Mouse (Mus musculus) C2C12 (cell line): Measurements from ENCODE around the gene Polk. TPM values are rescaled to one million over a fixed set of nuclear protein-coding genes. Genes with fewer than 3 reads are reported as not detected.

ENCODE experiments used
- H3K27me3 ChIP-seq: one replicate; pipeline ENCODE4 v1.6.1; 2011; ENCODE audit not compliant: control insufficient read depth, insufficient read depth, insufficient read length
- H3K36me3 ChIP-seq: one replicate; pipeline ENCODE4 v1.6.1; 2011; ENCODE audit not compliant: control insufficient read depth, insufficient read depth
- H3K4me3 ChIP-seq: one replicate; pipeline ENCODE4 v1.5.1; 2011; ENCODE audit warnings: mild to moderate bottlenecking, control low read depth; ENCODE audit not compliant: poor library complexity, insufficient read depth, severe bottlenecking
- H3K79me2 ChIP-seq: one replicate; pipeline ENCODE4 v1.6.1; 2011; ENCODE audit not compliant: control insufficient read depth, insufficient read depth
- H3K79me3 ChIP-seq: one replicate; pipeline ENCODE4 v1.6.1; 2011; ENCODE audit warnings: low read depth, control low read depth
- H3ac ChIP-seq: one replicate; pipeline ENCODE3; 2011; ENCODE audit warnings: low read depth; ENCODE audit not compliant: control insufficient read depth, insufficient read length
- CEBPB ChIP-seq: IDR thresholded peaks from one replicate; pipeline ENCODE4 v1.6.1; 2011; ENCODE audit warnings: low read depth, mild to moderate bottlenecking, control low read depth, moderate library complexity
- CTCF ChIP-seq: IDR thresholded peaks from one replicate; pipeline ENCODE4 v1.5.1; 2011; ENCODE audit not compliant: control insufficient read depth, insufficient read depth, insufficient read length
- FOSL1 ChIP-seq: IDR thresholded peaks from one replicate; pipeline ENCODE4 v1.8.0; 2011; ENCODE audit warnings: mild to moderate bottlenecking, low read length; ENCODE audit not compliant: poor library complexity, insufficient read depth, severe bottlenecking
- MAX ChIP-seq: IDR thresholded peaks from one replicate; pipeline ENCODE4 v1.6.1; 2011; ENCODE audit warnings: mild to moderate bottlenecking, control low read depth
- MYOD1 ChIP-seq: IDR thresholded peaks from one replicate; pipeline ENCODE4 v1.6.1; 2011; ENCODE audit warnings: low read depth; ENCODE audit not compliant: control insufficient read depth, insufficient read length
- MYOG ChIP-seq: IDR thresholded peaks from one replicate; pipeline ENCODE4 v1.6.1; 2011; ENCODE audit not compliant: control insufficient read depth, insufficient read length; ENCODE audit errors: extremely low read depth
- USF1 ChIP-seq: IDR thresholded peaks from one replicate; pipeline ENCODE4 v1.6.1; 2011; ENCODE audit warnings: low read depth, mild to moderate bottlenecking, control low read depth, moderate library complexity
- polyA plus RNA-seq: library from polyadenylated mRNA; unstranded; fragments of >200 nt; fragmentation: generic; extraction: Trizol; gene quantifications from one replicate; pipeline ENCODE4 v1.2.1, GENCODE M21; 2012; ENCODE audit warnings: missing spikeins

Polk gene
- polyA plus RNA-seq, 1 experiment, result 3.5 TPM

- TF ChIP-seq FOSL1 (no peak), MAX (no peak), CTCF (no peak), USF1 (no peak), CEBPB (no peak), MYOD1 (no peak), MYOG (no peak)
- no peak overlapping the region for H3ac ChIP-seq
- H3K79me2 ChIP-seq, result peaks cover 88% of the 10 kb centered on the region
- H3K27me3 ChIP-seq, result no peaks in the 10 kb centered on the region
- H3K4me3 ChIP-seq, result no peak overlapping the region
- peaks cover 65% of the 10 kb centered on the region for H3K79me3 ChIP-seq
- H3K36me3 ChIP-seq, result peaks cover 4% of the 10 kb centered on the region
These were observed 4.9 kb upstream of the Polk start for GRCm38 (mm10) chr13:96547250-96547649.

- Histone ChIP-seq H3K79me2 (peaks cover 100% of the 10 kb centered on the region), H3K27me3 (no peaks in the 10 kb centered on the region), H3ac (no peak overlapping the region), H3K4me3 (peak overlapping the region; percentile 76), H3K36me3 (peaks cover 4% of the 10 kb centered on the region), H3K79me3 (peaks cover 79% of the 10 kb centered on the region)
- TF ChIP-seq FOSL1 (no peak), MYOG (no peak), MYOD1 (no peak), CEBPB (no peak), MAX (no peak)
These were observed 2.1 kb upstream of the Polk start for GRCm38 (mm10) chr13:96544506-96544905.

- Histone ChIP-seq H3K4me3 (peak overlapping the region; percentile 76), H3K36me3 (peaks cover 4% of the 10 kb centered on the region), H3K79me3 (peaks cover 83% of the 10 kb centered on the region), H3ac (peak overlapping the region; percentile 85), H3K79me2 (peaks cover 100% of the 10 kb centered on the region), H3K27me3 (no peaks in the 10 kb centered on the region)
- no peak for TF ChIP-seq MYOG
- no peak for TF ChIP-seq CTCF
- TF ChIP-seq CEBPB, result no peak
- TF ChIP-seq FOSL1, result no peak
- TF ChIP-seq USF1, result no peak
- no peak for TF ChIP-seq MYOD1
- no peak for TF ChIP-seq MAX
These were observed 817 bp upstream of the Polk start for GRCm38 (mm10) chr13:96542901-96543891.

- TF ChIP-seq USF1, result peak; percentile 47
- TF ChIP-seq CEBPB, result no peak
- peaks cover 100% of the 10 kb centered on the region for H3K79me2 ChIP-seq
- H3K27me3 ChIP-seq, result no peaks in the 10 kb centered on the region
- peaks cover 82% of the 10 kb centered on the region for H3K79me3 ChIP-seq
- H3K4me3 ChIP-seq, result peak overlapping the region; percentile 76
- H3ac ChIP-seq, result no peak overlapping the region
- H3K36me3 ChIP-seq, result peaks cover 4% of the 10 kb centered on the region
These were observed 998 bp downstream of the Polk start for GRCm38 (mm10) chr13:96541381-96541780.

GRCm38 (mm10) chr13:96538103-96538502 lies 4.3 kb downstream of the Polk start:
- Histone ChIP-seq H3K79me2 (peaks cover 97% of the 10 kb centered on the region), H3K27me3 (no peaks in the 10 kb centered on the region)
- no peak for TF ChIP-seq CEBPB
- peak; percentile 9 for TF ChIP-seq FOSL1
- no peak for TF ChIP-seq MYOD1
- no peak for TF ChIP-seq MAX
- TF ChIP-seq USF1, result no peak
- no peak for TF ChIP-seq MYOG
- TF ChIP-seq CTCF, result no peak

More at GRCm38 (mm10) chr13:96538103-96538502, 4.3 kb downstream of the Polk start:
- H3ac ChIP-seq, result no peak overlapping the region
- no peaks in the 10 kb centered on the region for H3K36me3 ChIP-seq
- peaks cover 71% of the 10 kb centered on the region for H3K79me3 ChIP-seq
- H3K4me3 ChIP-seq, result no peak overlapping the region
